Mouse (Mus musculus): ENCODE results near the gene Slc41a2. TPM values are rescaled to one million over a fixed set of nuclear protein-coding genes. Genes with fewer than 3 reads are reported as not detected.

The Slc41a2 gene
- total and polyA plus RNA-seq, 3 experiments = 0.17 TPM; not detected in 2

DNA sequence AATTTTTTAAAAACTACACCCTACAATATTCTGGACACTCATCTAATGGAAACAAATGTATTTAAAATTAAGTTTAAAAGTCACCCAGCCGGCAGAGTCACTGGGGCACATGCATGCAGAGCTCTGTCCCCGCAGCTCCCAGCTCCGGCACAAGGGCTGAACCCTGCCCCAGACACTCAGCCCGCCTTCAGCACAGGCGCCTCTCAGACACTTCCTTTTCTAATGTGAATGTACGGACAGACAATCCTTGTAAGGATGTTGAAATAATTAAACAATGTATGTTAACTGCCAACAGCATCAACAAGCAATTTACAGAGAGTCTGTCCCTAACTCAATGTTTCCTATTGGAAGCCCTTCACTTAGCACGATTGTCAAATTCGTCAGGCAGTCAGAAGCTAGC, 73.0 kb downstream of the Slc41a2 start:
- Histone ChIP-seq H3K9ac (ENCODE audit: insufficient read depth, low read depth) (no peak overlapping the region), H3K27ac (ENCODE audit: insufficient read depth, low read depth) (no peak overlapping the region), H3K9me3 (replicated peaks; ENCODE audit: low read length) (peaks cover 4% of the 10 kb centered on the region), H3K4me3 (replicated peaks in 1 of 3; ENCODE audit: low read depth in 2 of 3, low read length in 2 of 3, poor library complexity in 1 of 3) (no peak overlapping the region), H3K36me3 (replicated peaks in 1 of 2; ENCODE audit: control insufficient read depth in 1 of 2, insufficient read depth in 1 of 2, low read length in 1 of 2) (no peaks in the 10 kb centered on the region), H3K27me3 (replicated peaks) (no peaks in the 10 kb centered on the region), H3K4me2 (ENCODE audit: insufficient read depth, low read depth, poor library complexity, severe bottlenecking) (no peak overlapping the region), H3K79me2 (replicated peaks; ENCODE audit: control insufficient read depth, extremely low read depth, insufficient read depth, poor library complexity, severe bottlenecking) (no peaks in the 10 kb centered on the region), H3K4me1 (ENCODE audit: control insufficient read depth in 1 of 2, insufficient read depth in 2 of 2) (peaks cover 15 to 23% of the 10 kb centered on the region in 2 experiments)
- dilution Hi-C loops (cut with MboI; ENCODE audit: extremely low pct_ligation_motif_present, extremely low pct_unique_long_range_greater_than_20kb, low sequenced_read_pairs) = no loop called here
- TF ChIP-seq E2F4 (IDR thresholded peaks at IDR 0.05; ENCODE audit: insufficient replicate concordance, low read depth, low read length) (no peak), NRF1 (IDR thresholded peaks at IDR 0.05; ENCODE audit: low read depth, low read length) (no peak), USF1 (IDR thresholded peaks at IDR 0.05; ENCODE audit: low read depth, low read length) (no peak), CHD2 (IDR thresholded peaks at IDR 0.05; ENCODE audit: low read length) (no peak), POLR2A (IDR thresholded peaks at IDR 0.05; ENCODE audit: low read depth, low read length) (no peak), JUN (IDR thresholded peaks at IDR 0.05; ENCODE audit: insufficient read depth, low read depth, low read length) (no peak), ZKSCAN1 (IDR thresholded peaks at IDR 0.05; ENCODE audit: borderline replicate concordance, low read depth, low read length) (no peak), BHLHE40 (IDR thresholded peaks at IDR 0.05; ENCODE audit: low read depth, low read length) (no peak), IRF4 (IDR thresholded peaks at IDR 0.05; ENCODE audit: low read depth, low read length) (no peak), POLR2AphosphoS2 (IDR thresholded peaks at IDR 0.05; ENCODE audit: low read depth, low read length) (no peak), ZNF384 (IDR thresholded peaks at IDR 0.05; ENCODE audit: low read depth, low read length) (no peak), TBP (conservative IDR thresholded peaks at IDR 0.05; ENCODE audit: low read depth, low read length) (no peak), MAZ (IDR thresholded peaks at IDR 0.05; ENCODE audit: low read depth, low read length) (no peak), RAD21 (IDR thresholded peaks at IDR 0.05; ENCODE audit: low read depth, low read length) (no peak), GABPA (IDR thresholded peaks at IDR 0.05; ENCODE audit: insufficient replicate concordance, low read depth, low read length) (no peak), RCOR1 (conservative IDR thresholded peaks at IDR 0.05; ENCODE audit: low read depth, low read length) (no peak), JUND (conservative IDR thresholded peaks at IDR 0.05; ENCODE audit: low read depth, low read length) (no peak), KAT2A (IDR thresholded peaks at IDR 0.05; ENCODE audit: insufficient replicate concordance, low read length) (no peak), SMC3 (IDR thresholded peaks at IDR 0.05; ENCODE audit: low read depth, low read length) (no peak)
- in situ Hi-C loops (cut with MboI; ENCODE audit: low pct_ligation_motif_present, low pct_unique_long_range_greater_than_20kb, low sequenced_read_pairs) = no loop called here
- no peak for DNase-seq (ENCODE audit: extremely low read depth)

DNA sequence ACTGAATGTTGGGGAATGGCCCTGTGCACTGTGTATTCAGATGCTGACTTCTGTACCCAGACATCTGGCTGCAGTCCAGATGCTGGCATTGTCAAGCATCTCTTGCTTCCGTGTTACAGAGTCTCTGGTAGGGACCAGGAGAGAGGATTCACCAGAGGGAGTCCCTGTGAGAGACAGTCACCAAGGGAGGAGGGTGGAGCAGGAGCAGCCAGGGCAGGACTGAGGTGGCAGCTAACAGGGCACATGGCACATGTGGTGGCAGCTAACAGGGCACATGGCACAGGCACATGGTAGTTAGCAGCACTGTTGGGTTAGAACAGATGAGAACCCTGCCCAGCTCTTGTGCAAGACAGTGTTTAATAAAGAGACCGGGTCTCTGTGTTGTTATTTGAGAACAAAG, 73.6 kb downstream of the Slc41a2 start:
- Histone ChIP-seq H3K9ac (ENCODE audit: insufficient read depth, low read depth) (no peak overlapping the region), H3K36me3 (replicated peaks in 1 of 2; ENCODE audit: control insufficient read depth in 1 of 2, insufficient read depth in 1 of 2, low read length in 1 of 2) (no peaks in the 10 kb centered on the region), H3K4me1 (ENCODE audit: control insufficient read depth in 1 of 2, insufficient read depth in 2 of 2) (peaks cover 15 to 23% of the 10 kb centered on the region in 2 experiments), H3K79me2 (replicated peaks; ENCODE audit: control insufficient read depth, extremely low read depth, insufficient read depth, poor library complexity, severe bottlenecking) (no peaks in the 10 kb centered on the region), H3K27ac (ENCODE audit: insufficient read depth, low read depth) (no peak overlapping the region), H3K27me3 (replicated peaks) (no peaks in the 10 kb centered on the region), H3K4me2 (ENCODE audit: insufficient read depth, low read depth, poor library complexity, severe bottlenecking) (no peak overlapping the region), H3K9me3 (replicated peaks; ENCODE audit: low read length) (peaks cover 4% of the 10 kb centered on the region), H3K4me3 (replicated peaks in 1 of 3; ENCODE audit: low read depth in 2 of 3, low read length in 2 of 3, poor library complexity in 1 of 3) (no peak overlapping the region)
- dilution Hi-C loops (cut with MboI; ENCODE audit: extremely low pct_ligation_motif_present, extremely low pct_unique_long_range_greater_than_20kb, low sequenced_read_pairs) = no loop called here
- in situ Hi-C loops (cut with MboI; ENCODE audit: low pct_ligation_motif_present, low pct_unique_long_range_greater_than_20kb, low sequenced_read_pairs) = no loop called here
- no peak for DNase-seq (ENCODE audit: extremely low read depth)
- TF ChIP-seq RAD21 (IDR thresholded peaks at IDR 0.05; ENCODE audit: low read depth, low read length) (no peak), SIN3A (IDR thresholded peaks at IDR 0.05; ENCODE audit: low read length) (no peak), USF1 (IDR thresholded peaks at IDR 0.05; ENCODE audit: low read depth, low read length) (no peak), KAT2A (IDR thresholded peaks at IDR 0.05; ENCODE audit: insufficient replicate concordance, low read length) (no peak)

Data from CH12.LX (cell line).